Mouse (Mus musculus) CD4-positive naive resting alpha-beta T cell, adult 57 days (primary cell): Measurements from ENCODE around the gene Nt5c. TPM values are rescaled to one million over a fixed set of nuclear protein-coding genes. Genes with fewer than 3 reads are reported as not detected.

ENCODE experiments used
- total RNA-seq: library from RNA; stranded (reverse); gene quantifications from one replicate; pipeline ENCODE4 v1.2.4, GENCODE M21; 2023

Gene Nt5c
- 114 TPM for total RNA-seq

DNA sequence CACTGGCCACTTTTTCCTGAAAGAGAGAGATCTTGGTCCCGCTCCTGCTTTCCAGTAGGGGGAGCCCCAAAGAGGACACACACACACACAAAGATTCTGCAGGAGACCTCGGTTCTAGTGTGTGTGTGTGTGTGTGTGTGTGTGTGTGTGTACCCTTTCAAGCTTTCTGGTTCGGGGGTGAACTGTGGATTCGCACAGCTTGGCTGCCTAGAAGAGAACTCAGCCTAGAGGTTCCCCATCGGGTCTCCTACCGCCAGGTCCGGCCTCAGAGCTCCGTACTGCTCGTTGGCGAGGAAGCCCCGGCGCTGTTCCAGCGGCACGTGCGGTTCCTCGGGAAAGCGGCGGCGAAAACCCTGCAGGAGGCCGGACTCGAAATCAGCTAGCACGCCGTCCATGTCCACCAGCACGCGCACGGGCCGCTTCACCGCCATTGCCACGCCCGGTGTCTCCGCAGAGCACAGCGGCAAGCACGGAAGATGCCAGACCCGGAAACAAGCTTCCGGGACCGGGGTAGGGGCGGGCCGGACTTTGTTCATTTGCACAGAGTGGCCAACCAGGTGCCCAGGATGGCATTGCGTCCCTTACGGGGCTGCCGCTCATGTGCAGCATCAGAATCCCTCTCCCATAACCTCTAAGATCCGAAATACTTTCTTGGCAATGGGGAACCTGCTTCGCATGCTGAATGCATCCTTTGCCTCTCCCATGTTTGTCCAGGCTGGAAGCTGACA lies at the start of gene Nt5c:
TSS of gene Nt5c (minus strand) at position 507 of the 728 bp plus-strand sequence.

DNA sequence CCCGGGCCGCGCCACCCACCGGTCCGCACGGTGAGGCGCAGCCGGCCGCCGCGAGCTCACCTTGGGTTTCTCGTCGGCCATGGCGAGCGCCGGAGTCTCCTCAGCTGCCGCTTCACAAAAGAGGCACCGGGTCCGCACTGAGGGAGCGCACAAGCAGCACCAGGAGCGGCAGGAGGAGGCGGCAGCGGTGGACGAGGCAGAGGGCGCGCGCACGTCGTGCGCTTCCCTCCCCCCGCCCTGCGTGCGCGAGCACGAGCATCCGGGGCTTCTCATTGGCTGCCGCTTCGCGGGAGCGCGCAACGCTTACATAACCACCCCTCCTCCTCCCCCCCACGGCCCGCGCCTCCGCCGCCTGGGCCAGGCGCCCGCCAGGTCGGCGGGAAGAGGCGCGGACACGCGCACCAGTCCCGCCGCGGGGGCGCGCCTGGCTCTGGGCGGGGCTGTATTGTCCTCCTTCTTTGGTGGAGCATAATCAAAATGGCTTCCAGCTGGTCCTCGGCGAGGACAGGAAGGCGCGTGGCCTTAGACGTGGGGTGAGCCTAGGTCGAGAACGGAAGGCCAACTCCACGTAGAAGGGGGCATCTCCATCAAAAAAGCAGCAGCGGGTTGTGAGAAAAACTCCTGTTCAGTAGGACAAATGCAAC lies 44.5 kb upstream of the Nt5c start, which contains the start of gene Sumo2:
TSS of gene Sumo2 (minus strand) at position 239 of the 644 bp plus-strand sequence.

GRCm38 (mm10) chr11:115514238-115514663 lies 22.6 kb upstream of the Nt5c start, which contains the start of gene Jpt1:
Gene Jpt1 (minus strand): TSS chr11:115514387.

DNA sequence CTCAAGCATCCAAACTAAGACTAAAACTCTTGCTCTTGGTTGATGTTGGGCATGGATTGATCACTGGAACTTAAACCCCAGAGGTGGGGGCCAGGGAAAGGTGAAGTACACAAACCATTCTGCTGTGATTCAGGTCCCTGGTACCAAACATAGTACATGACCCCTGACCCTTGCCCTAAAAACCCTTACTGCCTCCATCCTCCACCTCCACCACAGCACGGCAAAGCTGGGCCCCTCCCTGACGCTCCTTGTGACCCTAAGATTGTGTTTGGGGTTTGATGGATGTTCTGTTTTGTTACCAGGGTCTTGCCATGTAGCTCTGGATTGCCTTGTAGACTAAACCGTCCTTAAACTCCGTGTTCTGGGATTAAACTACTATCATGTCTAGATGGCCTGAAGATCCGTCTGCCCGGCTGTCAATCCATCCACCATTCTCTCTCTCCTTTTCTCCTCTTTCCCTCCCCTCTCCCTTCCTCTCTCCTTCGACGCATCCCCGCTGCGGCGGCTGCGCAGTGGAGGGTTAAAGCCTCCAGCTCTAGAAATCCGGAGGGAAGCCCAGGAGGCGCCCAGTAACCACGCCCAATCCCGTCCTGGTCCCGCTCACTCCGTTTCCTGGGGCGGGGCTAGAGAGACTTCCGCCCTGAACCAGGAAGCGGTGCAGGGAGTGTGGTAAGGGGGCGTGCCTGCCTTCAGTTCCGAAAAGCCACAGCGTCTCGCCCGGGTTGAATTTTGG lies 16.5 kb downstream of the Nt5c start, which contains the start of gene Armc7:
TSS of gene Armc7 (plus strand) at position 643 of the 733 bp plus-strand sequence.

DNA sequence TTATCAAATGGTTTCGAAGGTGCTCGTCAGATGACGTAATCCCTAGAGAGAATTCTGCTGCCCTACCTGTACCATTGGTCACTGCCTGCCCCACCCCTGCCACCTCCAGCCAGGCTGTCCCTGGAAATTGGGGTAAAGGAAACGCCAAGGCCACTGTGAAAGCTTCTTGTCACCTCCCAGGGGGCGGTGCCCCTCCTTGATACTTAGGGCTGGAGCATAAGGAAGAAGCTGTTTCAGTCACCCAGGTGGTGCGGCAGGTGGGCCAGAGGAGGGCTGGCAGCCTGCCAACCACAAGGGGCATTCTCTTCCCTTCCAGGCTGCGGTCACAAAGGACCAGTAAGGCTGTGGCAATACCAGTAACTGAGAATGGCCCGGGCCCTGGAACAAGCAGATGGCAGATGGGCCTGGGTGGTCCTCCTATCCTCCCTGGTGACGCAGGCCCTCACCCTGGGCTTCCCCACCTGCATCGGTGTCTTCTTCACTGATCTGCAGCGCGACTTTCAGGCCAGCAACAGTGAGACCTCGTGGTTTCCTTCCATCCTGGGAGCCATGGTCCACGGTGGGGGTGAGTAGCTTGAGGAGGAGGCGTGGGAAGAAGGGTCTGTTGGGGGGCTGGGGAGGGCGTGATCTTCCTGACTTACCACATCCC lies 29.3 kb downstream of the Nt5c start, which contains the start of gene Slc16a5:
TSS of gene Slc16a5 (plus strand) at position 232 of the 649 bp plus-strand sequence.

Other genes with a start within 250 kb of the Nt5c start
- gene Grin2c, start 224.6 kb downstream of the Nt5c start, total RNA-seq, result 0.21 TPM
- 22.9 TPM for gene Fdxr, start 214.8 kb downstream of the Nt5c start, total RNA-seq
- 2.3 TPM for gene Fads6, start 194.2 kb downstream of the Nt5c start, total RNA-seq
- gene Otop2, start 184.7 kb downstream of the Nt5c start, total RNA-seq, result not detected
- not detected for gene Ush1g, start 169.8 kb downstream of the Nt5c start, total RNA-seq
- not detected for gene Otop3, start 157.1 kb downstream of the Nt5c start, total RNA-seq
- gene Hid1, start 124.1 kb downstream of the Nt5c start, total RNA-seq, result 33.8 TPM
- 1.2 TPM for gene Cdr2l, start 109.9 kb downstream of the Nt5c start, total RNA-seq
- 120 TPM for gene Mrpl58, start 88.1 kb downstream of the Nt5c start, total RNA-seq
- 235 TPM for gene Atp5h, start 71.9 kb downstream of the Nt5c start, total RNA-seq
- gene Kctd2, start 71.7 kb downstream of the Nt5c start, total RNA-seq, result 51.3 TPM
- gene Trim80, start 51.3 kb downstream of the Nt5c start, total RNA-seq, result 0.30 TPM
- gene Slc16a5, start 29.4 kb downstream of the Nt5c start, total RNA-seq, result 20.0 TPM
- 29.3 TPM for gene Armc7, start 16.2 kb downstream of the Nt5c start, total RNA-seq
- 166 TPM for gene Jpt1, start 22.5 kb upstream of the Nt5c start, total RNA-seq
- gene Sumo2, start 44.4 kb upstream of the Nt5c start, total RNA-seq, result 212 TPM
- 61.5 TPM for gene Nup85, start 72.6 kb upstream of the Nt5c start, total RNA-seq
- gene Mrps7, start 112.1 kb upstream of the Nt5c start, total RNA-seq, result 23.9 TPM
- 117 TPM for gene Gga3, start 112.2 kb upstream of the Nt5c start, total RNA-seq
- 79.5 TPM for gene Mif4gd, start 121.1 kb upstream of the Nt5c start, total RNA-seq
- gene Slc25a19, start 136.4 kb upstream of the Nt5c start, total RNA-seq, result 49.7 TPM
- 156 TPM for gene Grb2, start 216.7 kb upstream of the Nt5c start, total RNA-seq